Mouse (Mus musculus): ENCODE data around the gene Jarid2.

The Jarid2 gene

DNA sequence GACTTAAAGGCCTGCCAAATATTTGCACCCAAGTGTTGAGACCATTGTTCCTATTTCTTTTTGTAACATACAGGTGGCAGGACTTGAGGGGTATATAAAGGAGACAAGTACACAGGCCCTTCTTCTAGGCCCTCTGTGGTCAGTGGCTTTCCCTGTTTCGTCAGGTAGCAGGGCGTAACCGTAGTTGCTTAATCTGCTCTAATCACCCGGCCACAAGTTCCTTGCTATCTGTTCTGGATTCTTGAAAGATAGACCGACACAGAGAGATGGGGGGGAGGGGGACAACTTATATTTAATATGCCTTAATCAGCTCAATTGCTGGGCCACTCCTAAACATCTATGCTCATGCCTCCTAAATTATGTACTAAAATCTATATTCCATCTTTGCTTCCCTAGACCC, 186.1 kb downstream of the Jarid2 start:
- no peak for DNase-seq (ENCODE audit: low spot score in 2 of 2)

DNA sequence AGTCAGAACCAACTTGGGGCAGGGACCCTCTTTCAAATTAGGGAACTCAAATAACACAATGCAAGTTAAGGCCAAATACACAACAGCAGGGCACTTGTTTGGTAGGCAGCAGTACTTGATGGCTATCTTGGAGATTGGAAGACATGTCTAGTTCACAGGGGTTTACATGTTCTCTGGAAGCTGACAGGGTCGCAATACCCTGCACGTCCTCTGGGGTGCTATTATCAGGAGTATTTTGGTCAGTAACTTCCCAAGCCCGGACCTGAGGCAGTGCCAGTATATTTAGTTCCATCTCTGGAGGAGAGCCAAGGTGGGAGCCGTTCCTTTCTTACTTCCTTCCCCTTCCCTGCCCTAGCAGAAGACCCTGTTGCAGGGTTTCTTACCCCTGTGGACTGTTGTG, 186.7 kb downstream of the Jarid2 start:
- DNase-seq (ENCODE audit: low spot score in 2 of 2), result no peak

DNA sequence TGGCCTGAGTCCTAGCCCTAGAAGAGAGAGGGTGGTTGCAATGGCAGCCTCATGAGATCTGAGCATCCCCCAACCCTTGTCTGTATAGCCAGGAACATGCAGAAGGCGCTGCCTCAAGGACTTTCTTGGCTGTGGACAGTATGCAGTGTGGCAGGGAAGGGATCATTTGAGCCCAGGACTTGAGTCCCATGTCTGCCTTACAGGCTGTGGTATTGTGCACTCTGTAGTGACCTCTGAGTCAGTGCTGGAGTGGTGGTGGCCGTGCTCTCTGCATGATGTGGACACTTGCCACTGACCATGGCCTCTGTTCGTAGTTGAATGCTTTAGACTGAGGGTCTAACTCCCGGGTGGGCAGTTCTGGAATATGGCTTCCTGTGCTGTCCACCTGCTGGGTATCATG, 187.9 kb downstream of the Jarid2 start:
- DNase-seq (ENCODE audit: low spot score in 2 of 2), result no peak

DNA sequence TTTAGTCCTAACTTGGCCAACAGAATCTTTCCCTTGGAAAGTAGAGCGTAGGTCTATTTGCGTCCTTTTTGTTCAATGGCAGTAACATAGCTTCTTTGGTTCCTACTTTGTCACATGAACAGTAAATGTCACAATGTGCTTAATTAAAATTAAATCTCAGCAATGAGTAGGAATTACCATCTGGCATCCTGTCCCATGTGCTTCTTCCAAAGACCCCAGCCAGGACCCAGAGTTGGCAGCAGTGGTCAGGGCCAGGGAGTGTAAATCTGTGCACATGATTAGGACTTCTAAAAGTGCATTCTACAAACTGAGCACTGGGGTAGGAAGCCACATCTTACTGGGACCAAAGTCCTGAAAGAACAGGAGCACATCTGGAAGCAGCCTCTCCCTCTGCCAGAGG, 189.0 kb downstream of the Jarid2 start:
- no peak for DNase-seq (ENCODE audit: low spot score in 2 of 2)

DNA sequence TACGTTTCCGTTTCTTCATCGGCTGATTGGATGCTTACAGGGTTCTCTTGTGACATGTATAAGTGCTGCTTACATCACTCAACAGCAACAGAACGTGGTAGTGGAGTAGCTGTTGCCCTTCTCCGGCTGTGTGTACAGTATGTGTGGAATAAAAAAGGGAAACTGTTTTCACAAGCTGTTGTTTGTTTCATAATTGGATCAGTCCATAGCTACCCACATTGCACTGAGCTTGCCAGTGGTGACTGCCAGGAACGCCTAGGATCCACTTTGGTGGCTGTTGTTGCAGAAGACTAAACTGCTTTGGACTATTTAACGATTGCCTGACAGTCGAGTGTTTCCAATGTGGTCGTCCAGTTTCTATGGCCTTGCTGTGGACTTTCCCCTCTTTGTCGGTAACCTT, 191.8 kb downstream of the Jarid2 start:
- no peak for DNase-seq (ENCODE audit: low spot score in 2 of 2)

DNA sequence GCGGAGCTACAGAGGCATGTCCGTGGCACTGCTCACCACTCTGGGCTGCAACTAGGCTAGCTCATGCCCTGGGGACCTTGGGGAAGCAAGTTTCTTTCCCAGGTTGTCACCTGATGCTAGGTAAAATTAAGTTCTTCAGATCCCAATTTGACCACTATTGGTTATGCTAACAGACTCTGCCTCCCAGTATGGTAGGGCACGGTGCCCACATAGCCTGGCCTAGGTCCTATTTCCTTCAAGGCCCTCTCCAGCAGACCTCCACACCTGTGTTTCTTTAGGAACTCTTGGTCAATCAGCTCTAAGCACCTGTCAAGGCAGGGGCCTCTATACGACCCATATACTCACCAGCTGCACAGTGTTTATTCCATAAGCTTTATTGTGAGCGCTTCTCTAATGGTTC, 192.4 kb downstream of the Jarid2 start:
- DNase-seq (ENCODE audit: low spot score in 2 of 2), result no peak

DNA sequence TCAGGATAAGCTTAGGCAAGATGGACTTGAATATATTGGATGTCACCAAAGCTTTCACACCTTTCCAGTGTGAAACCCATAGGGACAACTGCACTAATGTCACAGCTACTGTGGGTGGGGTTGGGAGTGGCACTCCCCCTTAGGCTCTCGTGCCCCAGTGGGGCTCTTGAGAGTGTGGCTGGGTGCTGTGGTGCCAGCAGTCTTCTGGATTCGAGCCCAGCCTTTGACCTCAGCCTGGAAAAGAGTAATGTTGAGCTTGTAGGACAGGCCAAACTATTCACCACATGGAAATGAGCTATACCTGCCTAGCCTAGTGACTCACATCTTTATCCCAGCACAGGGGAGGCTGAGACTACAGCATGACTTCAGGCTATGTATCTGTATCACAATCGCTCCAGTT, 194.8 kb downstream of the Jarid2 start:
- DNase-seq (ENCODE audit: low spot score in 2 of 2), result no peak

DNA sequence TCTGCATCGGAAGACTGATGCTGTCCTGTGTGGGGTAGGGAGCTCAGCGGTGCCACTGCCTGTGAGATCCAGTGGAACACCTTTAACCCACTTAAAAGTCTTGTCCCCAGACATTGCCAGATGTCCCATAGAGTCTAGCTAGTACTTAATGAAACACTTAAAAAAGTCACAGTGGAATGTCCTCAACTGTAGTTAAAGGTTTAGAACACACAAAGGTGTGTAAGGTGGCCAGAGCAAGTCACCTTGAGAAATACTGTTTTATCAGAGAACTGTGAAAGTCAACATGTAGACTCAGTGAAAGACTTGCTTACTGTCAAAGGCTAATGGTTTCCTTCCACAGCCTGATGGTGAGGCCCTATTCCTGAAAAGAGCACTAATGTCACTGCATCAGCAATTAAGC, 195.9 kb downstream of the Jarid2 start:
- DNase-seq (ENCODE audit: low spot score in 2 of 2), result no peak

DNA sequence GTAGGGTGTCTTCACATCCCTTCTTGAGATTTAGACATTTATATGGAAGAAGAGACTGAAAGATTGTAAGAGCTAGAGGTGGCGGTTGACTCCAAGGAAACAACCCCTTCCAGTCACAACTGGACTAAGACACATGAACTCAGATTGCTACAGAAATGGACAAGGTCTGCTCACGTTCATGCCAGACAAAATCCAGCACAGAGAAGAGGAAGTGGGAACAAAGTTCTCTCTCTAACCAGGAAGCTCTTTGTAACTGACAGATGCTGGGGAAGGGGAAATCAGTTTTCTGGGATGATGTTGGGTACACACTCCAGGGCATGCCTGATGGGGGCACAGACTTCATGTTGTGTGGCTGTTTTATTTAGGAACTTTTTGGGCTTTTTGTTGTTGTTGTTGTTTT, 197.0 kb downstream of the Jarid2 start:
- no peak for DNase-seq (ENCODE audit: low spot score in 2 of 2)

DNA sequence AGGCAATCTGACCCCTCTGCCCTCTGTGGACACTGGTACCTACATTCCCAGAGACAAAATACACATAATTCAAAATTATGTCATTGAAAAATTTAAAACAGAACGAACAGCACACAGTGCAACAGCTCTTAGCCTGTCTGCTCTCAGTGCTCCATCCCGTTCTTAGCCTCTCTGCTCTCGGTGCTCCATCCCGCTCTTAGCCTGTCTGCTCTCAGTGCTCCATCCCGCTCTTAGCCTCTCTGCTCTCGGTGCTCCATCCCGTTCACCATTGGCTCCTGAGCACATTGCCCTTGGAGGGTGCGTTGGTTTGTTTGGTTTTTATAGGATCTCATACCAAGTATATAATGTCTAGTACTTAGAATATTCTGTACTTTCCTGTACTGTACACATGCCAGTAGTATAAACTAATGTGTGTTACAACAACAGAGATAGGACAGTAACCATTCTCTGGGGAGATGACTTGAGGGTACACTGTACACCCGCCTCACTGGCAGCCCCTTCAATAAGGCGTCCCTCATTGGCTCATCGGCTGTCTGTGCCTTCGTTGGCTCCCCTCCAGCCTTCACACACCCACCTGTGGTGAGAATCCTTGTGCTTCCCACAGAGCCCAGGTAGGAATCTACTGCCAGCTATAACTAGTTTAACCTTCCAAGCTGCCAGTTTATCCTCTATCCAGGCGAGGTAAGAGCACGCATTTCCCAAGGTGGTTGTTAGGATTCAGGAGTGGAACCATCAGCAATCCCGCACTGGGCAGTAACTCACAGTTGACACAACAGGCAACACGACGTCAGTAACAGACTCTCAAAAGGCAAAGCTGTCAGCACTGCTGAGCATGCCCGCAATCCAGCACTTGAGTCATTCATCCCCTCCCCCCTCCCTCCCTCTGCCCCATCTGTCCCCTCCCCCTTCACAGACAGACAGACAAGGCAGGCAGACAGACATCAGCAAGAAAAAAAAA, 203.3 kb downstream of the Jarid2 start:
- no peak for DNase-seq (ENCODE audit: low spot score in 2 of 2)

DNA sequence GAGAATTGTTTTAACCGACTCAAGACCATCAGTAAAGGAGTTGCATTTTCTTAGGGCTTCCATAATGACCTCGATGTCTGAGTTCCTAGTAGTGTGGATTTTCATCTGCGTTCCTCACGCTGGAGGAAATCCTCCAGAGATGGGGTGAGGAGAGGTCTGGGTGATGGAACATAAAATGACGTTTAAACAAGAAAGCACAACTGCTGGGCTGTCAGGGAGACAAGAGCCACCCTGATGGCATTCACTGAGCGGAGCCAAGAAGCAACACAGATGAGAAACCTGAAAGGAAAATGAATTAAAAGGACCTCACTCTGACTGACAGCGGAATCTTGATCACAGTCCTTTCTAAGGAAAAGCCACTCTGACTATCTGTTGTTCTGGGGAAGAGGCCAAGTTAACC, 204.3 kb downstream of the Jarid2 start:
- no peak for DNase-seq (ENCODE audit: low spot score in 2 of 2)

DNA sequence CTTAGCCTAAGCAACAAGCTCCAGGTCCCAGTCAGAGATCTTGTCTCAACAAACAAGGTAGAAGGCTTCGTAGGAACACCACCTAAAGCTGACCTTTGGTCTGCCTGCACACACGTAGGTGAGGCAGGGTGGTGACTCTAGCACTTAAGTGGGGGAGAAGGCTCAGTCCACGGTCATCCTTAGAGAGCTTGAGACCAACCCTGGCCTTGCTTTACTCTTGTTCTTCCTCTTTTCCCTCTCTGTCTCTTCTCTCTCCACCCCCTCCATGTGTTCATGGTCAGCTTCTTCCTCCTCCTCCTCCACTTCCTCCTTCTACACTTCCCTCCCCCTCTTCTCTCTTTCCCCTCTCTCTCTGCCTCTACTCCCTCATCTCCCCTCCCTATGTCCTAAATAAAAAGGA, 208.4 kb downstream of the Jarid2 start:
- no peak for DNase-seq (ENCODE audit: low spot score in 2 of 2)

DNA sequence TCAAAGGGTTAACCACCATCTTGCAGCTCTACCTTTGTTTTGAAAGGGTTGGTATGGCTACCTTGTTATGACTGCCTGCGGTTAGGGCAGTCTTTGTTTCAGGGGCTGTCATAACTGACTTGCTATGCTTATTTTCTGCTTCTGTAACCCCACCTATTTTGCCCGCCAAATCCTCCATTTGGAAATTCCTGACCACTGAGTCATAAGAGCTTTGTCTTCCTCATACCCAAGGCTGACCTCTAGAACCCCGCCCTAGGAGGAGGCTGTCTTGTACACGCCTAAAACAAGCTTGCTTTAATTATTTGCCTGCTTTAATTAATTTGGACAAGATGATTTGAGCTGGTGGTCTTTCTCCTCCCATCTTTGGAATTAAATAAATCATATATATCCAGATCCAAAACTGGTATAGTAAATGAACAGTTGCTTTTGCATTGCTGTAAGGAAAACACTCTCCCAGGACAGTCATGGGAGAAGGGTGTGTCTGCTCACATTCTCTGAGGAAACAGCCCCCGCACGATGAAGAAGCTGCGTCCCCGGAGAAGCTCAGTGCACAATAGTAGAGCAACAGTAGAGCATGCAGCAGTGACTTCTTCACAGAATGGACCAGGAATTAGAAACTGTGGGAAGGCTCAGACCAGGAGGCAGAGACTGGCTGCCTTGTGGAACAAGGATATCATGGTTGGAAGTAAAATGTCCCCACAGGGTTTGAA, 210.2 kb downstream of the Jarid2 start:
- no peak for DNase-seq (ENCODE audit: low spot score in 2 of 2)

DNA sequence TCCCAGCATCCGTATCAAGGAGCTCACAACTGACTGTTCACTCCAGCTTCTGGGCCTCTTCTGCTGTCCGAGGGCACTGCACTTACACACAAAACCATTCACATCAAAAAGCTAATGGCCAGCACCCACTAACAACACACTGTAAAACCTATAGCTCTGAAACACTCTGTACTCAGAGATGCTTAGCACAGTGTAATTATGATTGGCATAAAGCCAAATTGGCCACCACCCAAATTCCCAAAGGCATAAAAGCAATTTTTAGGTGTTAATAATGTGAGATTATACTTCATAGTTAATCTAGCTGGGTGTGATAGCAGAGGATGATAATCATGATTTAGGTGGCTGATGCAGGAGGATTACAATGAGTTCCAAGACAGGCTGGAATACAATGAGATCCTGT, 214.3 kb downstream of the Jarid2 start:
- DNase-seq (ENCODE audit: low spot score in 2 of 2), result no peak

DNA sequence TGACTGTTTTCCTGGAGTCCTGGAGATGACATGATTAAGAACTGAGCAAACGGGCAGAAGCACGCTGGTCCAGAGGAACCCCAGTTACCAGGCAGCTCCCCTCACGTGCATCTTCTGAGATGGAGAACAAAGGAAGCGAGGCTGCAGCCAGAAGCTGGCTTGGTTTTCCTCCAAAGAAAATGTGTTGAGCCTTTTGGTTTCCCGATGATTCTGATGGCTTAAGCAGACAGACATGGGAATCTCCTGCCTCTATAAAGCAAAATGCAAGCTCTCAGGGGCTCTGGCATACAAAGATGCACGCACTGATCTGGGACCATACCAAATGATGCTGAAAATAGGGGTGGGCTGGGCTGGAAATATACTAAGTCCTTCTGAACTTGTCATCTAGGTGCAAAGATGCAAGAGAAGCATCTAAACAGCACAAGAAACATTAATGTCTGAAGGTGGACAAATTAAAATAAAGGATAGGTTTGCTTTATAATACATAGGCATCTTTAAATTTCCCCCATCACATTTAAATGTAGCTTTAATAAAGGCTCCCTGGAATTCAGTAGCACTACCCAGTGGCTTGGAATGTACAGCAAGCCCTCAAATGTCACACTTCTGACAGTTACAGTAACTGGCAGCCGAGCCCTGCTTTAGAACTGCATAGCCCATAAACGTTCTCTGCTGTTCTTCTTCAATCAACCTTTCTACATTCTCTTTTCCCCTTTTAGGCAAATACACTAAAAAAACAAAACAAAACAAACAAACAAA, 217.8 kb downstream of the Jarid2 start:
- DNase-seq (ENCODE audit: low spot score in 2 of 2), result no peak

DNA sequence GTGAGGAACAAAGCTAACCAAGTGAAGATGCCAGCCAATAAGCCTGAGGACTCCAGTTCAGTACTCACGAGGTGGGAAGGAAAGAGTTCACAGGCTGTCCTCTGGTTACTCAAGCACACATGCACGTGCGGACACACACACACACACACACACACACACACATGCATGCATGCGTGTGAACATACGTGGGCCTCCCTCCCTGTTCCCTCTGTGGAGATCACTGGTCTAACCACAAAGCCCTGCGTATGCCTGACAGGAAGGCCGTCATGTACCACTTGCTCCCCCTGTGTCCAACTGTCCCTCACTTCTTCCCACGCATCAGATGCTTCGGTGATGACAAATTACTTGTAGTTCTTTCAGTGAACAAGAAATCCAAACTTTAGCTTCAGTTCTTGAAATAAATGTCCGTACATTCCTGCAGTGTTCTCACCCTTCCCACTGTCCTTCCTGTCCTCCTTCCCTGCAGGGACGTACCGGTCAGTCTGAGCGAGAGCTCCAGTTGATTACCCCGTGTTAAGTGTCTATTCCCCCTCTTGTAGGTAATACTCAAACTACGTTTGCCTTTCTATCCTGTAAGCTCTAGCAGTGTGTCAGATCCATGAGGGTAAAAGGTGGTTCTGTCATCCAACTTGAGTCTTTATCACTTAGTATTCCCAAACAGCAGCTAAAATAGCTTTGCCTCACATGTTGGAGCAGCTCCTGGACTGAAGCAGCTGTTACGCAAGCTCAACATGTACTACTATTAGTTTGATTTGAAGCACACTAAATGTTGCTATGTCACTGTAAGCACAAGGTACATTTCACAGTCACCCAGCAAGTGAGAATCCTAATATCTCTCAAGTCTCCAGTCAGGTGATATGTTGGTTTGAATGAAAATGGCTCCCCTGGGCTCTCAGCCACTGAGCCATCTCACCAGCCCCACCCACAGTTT, 219.3 kb downstream of the Jarid2 start:
- no peak for DNase-seq (ENCODE audit: low spot score in 2 of 2)

DNA sequence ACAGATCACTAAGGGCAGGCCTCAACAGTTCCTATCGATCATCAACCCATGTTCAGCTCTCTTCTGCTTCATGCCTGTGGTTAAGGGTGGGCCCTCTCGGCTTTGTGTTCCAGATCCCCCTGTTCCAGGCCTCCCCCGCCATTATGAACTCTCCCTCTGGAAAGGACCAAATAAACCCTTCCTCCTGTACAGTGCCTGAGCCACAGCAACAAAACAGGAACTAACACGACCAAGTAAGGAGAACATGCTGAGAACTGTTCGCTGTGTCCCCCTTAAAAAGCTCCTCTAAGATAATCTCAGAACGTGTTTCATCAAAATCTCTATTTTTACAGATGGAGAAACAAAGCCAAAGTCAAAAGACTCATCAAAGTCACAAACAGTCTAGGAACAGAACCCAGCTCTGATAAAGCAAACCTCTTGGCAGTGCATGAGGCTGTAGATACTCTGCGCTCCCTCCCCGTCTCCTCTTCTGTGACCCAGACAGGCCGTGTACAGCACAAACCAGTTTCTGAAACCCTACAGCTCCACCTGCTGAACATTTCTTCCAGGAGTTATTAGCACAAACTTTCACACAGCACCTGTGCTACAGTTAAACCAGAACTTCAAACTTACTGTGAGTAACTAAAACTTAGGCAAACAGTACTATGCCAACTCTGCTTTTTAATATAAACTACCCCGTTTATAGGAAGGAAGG, 223.3 kb downstream of the Jarid2 start:
- peak in 1 of 2 experiments; percentile 18 for DNase-seq (ENCODE audit: low spot score in 2 of 2)

DNA sequence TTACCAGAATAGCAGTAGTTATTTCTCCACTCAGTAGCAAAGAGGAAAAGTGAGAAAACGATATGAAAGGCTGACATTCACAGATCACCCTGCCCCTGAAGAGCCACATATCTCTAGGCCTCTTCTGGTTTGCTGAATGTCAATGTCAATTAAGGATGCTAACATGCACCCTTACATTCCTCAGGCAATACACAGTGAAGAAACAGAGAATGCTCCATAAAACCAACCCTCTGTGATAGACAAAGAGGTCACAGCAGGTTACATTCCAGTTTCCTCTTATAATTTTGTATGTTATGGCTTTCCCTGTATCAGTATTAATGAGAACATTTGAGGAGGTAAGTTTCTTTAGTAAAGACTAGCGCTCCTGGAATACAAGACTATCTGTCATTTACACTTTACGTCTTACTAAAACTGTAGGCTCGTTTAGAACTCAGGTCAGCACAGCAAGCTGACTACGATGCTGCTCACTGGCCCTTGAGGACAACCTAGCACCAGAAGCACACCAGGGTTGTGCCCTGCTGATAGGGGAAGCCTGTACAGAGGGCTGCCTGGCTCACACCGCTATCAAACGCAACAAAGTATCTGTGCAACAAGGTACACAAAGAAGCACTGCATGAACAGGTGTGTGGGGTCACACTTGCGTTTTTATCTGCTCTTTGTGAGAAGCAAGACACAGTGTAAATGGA, 224.4 kb downstream of the Jarid2 start:
- DNase-seq (ENCODE audit: low spot score in 2 of 2), result no peak

DNA sequence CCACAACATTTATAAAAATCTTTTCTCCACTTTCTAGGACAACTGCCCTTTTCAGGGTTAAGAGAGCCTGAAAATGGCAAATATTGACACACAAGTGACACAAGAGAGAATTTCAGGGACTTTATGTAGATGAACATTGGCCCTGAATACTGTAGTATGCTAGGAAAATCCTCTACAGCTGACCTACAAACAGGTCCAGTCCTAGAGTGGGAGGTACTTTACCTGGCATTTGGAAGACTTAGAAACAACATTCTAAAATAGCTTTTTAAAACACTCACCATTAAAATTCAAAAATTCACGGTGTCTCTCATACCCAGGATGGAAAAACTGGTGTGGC, 224.9 kb downstream of the Jarid2 start:
- no peak for DNase-seq (ENCODE audit: low spot score in 2 of 2)

DNA sequence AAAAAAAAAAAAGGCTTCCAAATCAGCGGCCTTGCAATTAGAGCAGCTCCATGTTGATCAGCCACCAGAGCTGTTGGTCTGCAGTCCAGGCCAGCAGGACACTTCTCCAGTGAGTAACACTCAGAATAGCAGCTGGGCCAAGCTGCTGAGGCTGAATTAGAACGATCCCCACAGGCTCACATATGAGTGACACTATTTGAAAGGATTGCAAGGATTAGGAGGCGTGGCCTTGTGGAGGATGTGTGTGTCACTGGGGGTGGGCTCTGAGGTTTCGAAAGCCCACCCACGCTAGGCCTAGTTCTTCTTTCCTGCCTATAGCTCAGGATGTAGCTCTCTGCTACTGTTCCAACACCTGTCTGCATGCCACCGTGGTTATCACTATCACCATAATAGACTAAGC, 226.5 kb downstream of the Jarid2 start:
- no peak for DNase-seq (ENCODE audit: low spot score in 2 of 2)
